Mouse (Mus musculus): ENCODE measurements around the gene Pou2f3. TPM values are rescaled to one million over a fixed set of nuclear protein-coding genes. Genes with fewer than 3 reads are reported as not detected.

Pou2f3 gene
- polyA plus RNA-seq, 1 experiment from 2014 or later, result 0.89 TPM

- no peaks in the 10 kb centered on the region for H3K36me3 ChIP-seq (ENCODE audit: control insufficient read depth, insufficient read depth, low read length)
- H3K27ac ChIP-seq (ENCODE audit: low read depth), result no peak overlapping the region
- WGBS, result 2% methylated on average over 15 of the region's 15 CpGs
- H3K4me1 ChIP-seq (replicated peaks; ENCODE audit: control insufficient read depth, insufficient read depth, low read length), result peaks cover 22% of the 10 kb centered on the region
- H3K4me2 ChIP-seq (ENCODE audit: low read length), result peak overlapping the region; percentile 72
- peak overlapping the region; percentile 21; the same call in 1 of the 2 replicates for H3K9ac ChIP-seq (ENCODE audit: low read length)
- peak overlapping the region; percentile 33 for H3K4me3 ChIP-seq (ENCODE audit: low read depth, low read length)
- no peak for DNase-seq (ENCODE audit: low spot score)
- ATAC-seq (replicated peaks; ENCODE audit: low FRiP score, low TSS enrichment, low read depth), result no peak
- H3K27me3 ChIP-seq (replicated peaks; ENCODE audit: control insufficient read depth, insufficient read depth, low read length), result peaks cover 26% of the 10 kb centered on the region
- H3K9me3 ChIP-seq (ENCODE audit: control insufficient read depth, low read length), result no peaks in the 10 kb centered on the region
Measured at GRCm38 (mm10) chr9:43206022-43206390, 4.2 kb downstream of the Pou2f3 start.

- peak; percentile 70 for DNase-seq (ENCODE audit: low spot score)
- ATAC-seq (replicated peaks; ENCODE audit: low FRiP score, low TSS enrichment, low read depth), result peak; percentile 48
- Histone ChIP-seq H3K9ac (ENCODE audit: low read length) (peak overlapping the region; percentile 21), H3K4me2 (ENCODE audit: low read length) (peak overlapping the region; percentile 72), H3K4me1 (replicated peaks; ENCODE audit: control insufficient read depth, insufficient read depth, low read length) (peaks cover 18% of the 10 kb centered on the region), H3K36me3 (ENCODE audit: control insufficient read depth, insufficient read depth, low read length) (no peaks in the 10 kb centered on the region), H3K9me3 (ENCODE audit: control insufficient read depth, low read length) (no peaks in the 10 kb centered on the region), H3K27ac (ENCODE audit: low read depth) (no peak overlapping the region), H3K27me3 (replicated peaks; ENCODE audit: control insufficient read depth, insufficient read depth, low read length) (peaks cover 26% of the 10 kb centered on the region), H3K4me3 (ENCODE audit: low read depth, low read length) (peak overlapping the region; percentile 33)
- 2% methylated on average over 36 of the region's 41 CpGs for WGBS
Measured at GRCm38 (mm10) chr9:43205343-43206021, 4.7 kb downstream of the Pou2f3 start.

DNA sequence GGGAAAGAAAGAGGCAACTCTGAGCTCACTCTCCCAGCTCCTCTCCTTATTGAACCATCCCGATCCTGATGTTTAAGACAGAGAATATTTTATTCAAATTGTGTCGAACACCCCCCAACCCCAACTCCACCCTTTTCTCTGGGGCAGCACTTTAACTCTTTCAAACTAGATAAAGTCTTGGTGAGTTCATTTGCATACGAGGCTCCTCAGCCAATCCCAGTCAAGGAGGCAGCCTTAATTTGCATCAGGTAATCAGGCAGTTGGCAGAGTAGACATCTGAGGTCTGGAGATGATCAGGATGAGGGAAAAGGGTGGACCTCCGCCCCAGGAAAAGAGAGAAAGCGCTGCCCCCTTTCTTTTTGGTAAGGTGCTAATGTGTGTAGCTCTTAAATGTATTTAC lies 10.0 kb downstream of the Pou2f3 start:
- Histone ChIP-seq H3K9ac (ENCODE audit: low read length) (no peak overlapping the region), H3K4me3 (ENCODE audit: low read depth, low read length) (no peak overlapping the region), H3K4me1 (replicated peaks; ENCODE audit: control insufficient read depth, insufficient read depth, low read length) (peaks cover under 1% of the 10 kb centered on the region; the same call in 1 of the 2 replicates), H3K4me2 (ENCODE audit: low read length) (peak overlapping the region; percentile 31; the same call in 1 of the 2 replicates), H3K27ac (ENCODE audit: low read depth) (no peak overlapping the region), H3K36me3 (ENCODE audit: control insufficient read depth, insufficient read depth, low read length) (no peaks in the 10 kb centered on the region), H3K27me3 (replicated peaks; ENCODE audit: control insufficient read depth, insufficient read depth, low read length) (peaks cover 13% of the 10 kb centered on the region), H3K9me3 (ENCODE audit: control insufficient read depth, low read length) (no peaks in the 10 kb centered on the region)
- no peak for ATAC-seq (replicated peaks; ENCODE audit: low FRiP score, low TSS enrichment, low read depth)
- no peak for DNase-seq (ENCODE audit: low spot score)
- 8% methylated on average over 5 of the region's 5 CpGs for WGBS

DNA sequence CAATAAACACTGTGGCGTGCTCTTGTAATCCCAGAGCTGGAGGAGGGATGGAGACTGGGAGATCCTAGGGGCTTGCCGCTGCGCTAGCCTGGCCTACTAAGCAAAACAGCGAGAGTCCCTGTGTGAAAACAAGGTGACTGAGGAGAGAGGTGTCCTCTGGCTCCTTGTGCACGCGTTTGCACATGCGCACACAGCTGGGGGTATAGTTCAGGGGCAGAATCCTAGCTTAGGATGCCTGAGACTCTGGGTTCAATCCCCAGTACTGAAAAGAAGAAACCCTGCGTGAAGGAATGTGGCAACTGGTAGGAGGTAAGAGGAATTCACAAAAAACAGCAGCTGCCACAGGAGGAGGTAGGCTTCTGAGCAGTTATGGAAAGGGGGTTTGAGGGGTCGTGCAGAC lies 16.2 kb downstream of the Pou2f3 start:
- ATAC-seq (replicated peaks; ENCODE audit: low FRiP score, low TSS enrichment, low read depth), result no peak
- WGBS, result 25% methylated on average over 9 of the region's 9 CpGs
- H3K4me3 ChIP-seq (ENCODE audit: low read depth, low read length), result no peak overlapping the region
- no peaks in the 10 kb centered on the region for H3K9me3 ChIP-seq (ENCODE audit: control insufficient read depth, low read length)
- H3K4me2 ChIP-seq (ENCODE audit: low read length), result no peak overlapping the region
- H3K4me1 ChIP-seq (replicated peaks; ENCODE audit: control insufficient read depth, insufficient read depth, low read length), result no peaks in the 10 kb centered on the region
- H3K36me3 ChIP-seq (ENCODE audit: control insufficient read depth, insufficient read depth, low read length), result no peaks in the 10 kb centered on the region
- DNase-seq (ENCODE audit: low spot score), result no peak
- no peak overlapping the region for H3K9ac ChIP-seq (ENCODE audit: low read length)
- no peaks in the 10 kb centered on the region for H3K27me3 ChIP-seq (replicated peaks; ENCODE audit: control insufficient read depth, insufficient read depth, low read length)
- H3K27ac ChIP-seq (ENCODE audit: low read depth), result no peak overlapping the region

- Histone ChIP-seq H3K4me1 (replicated peaks; ENCODE audit: control insufficient read depth, insufficient read depth, low read length) (no peaks in the 10 kb centered on the region), H3K4me2 (ENCODE audit: low read length) (no peak overlapping the region), H3K27ac (ENCODE audit: low read depth) (no peak overlapping the region), H3K9ac (ENCODE audit: low read length) (no peak overlapping the region), H3K36me3 (ENCODE audit: control insufficient read depth, insufficient read depth, low read length) (no peaks in the 10 kb centered on the region), H3K4me3 (ENCODE audit: low read depth, low read length) (no peak overlapping the region), H3K27me3 (replicated peaks; ENCODE audit: control insufficient read depth, insufficient read depth, low read length) (no peaks in the 10 kb centered on the region), H3K9me3 (ENCODE audit: control insufficient read depth, low read length) (no peaks in the 10 kb centered on the region)
- no peak for ATAC-seq (replicated peaks; ENCODE audit: low FRiP score, low TSS enrichment, low read depth)
- no peak for DNase-seq (ENCODE audit: low spot score)
- 61% methylated on average over 4 of the region's 4 CpGs for WGBS
Measured at GRCm38 (mm10) chr9:43191561-43191960, 18.6 kb downstream of the Pou2f3 start.

DNA sequence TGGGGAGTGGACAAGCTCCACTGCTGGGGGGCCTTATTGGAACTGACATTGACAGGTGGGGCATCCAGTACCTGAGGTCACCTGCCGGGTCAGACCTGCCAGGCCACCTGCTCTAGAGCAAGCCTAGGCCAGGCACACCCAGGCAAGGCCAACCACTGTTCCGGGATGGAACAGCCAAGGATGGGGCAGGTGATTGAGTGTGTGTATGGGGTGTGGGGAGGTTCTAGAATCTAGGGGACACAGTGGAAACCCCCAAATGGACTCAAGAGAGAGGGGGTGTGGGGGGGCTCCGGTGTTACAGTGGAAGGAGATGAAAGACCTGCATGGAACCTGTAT lies 21.2 kb downstream of the Pou2f3 start:
- ATAC-seq (replicated peaks; ENCODE audit: low FRiP score, low TSS enrichment, low read depth) (no peak; the same call in 1 of the 2 replicates), DNase-seq (ENCODE audit: low spot score) (no peak)
- Histone ChIP-seq H3K4me1 (replicated peaks; ENCODE audit: control insufficient read depth, insufficient read depth, low read length) (no peaks in the 10 kb centered on the region), H3K27ac (ENCODE audit: low read depth) (no peak overlapping the region), H3K9ac (ENCODE audit: low read length) (no peak overlapping the region), H3K4me3 (ENCODE audit: low read depth, low read length) (no peak overlapping the region), H3K36me3 (ENCODE audit: control insufficient read depth, insufficient read depth, low read length) (no peaks in the 10 kb centered on the region), H3K9me3 (ENCODE audit: control insufficient read depth, low read length) (no peaks in the 10 kb centered on the region), H3K27me3 (replicated peaks; ENCODE audit: control insufficient read depth, insufficient read depth, low read length) (no peaks in the 10 kb centered on the region), H3K4me2 (ENCODE audit: low read length) (no peak overlapping the region)
- WGBS, result 54% methylated on average over 3 of the region's 3 CpGs

- Histone ChIP-seq H3K4me2 (ENCODE audit: low read length) (no peak overlapping the region; the same call in 1 of the 2 replicates), H3K4me3 (ENCODE audit: low read depth, low read length) (no peak overlapping the region), H3K4me1 (replicated peaks; ENCODE audit: control insufficient read depth, insufficient read depth, low read length) (no peaks in the 10 kb centered on the region), H3K36me3 (ENCODE audit: control insufficient read depth, insufficient read depth, low read length) (no peaks in the 10 kb centered on the region), H3K9me3 (ENCODE audit: control insufficient read depth, low read length) (no peaks in the 10 kb centered on the region), H3K27me3 (replicated peaks; ENCODE audit: control insufficient read depth, insufficient read depth, low read length) (no peaks in the 10 kb centered on the region), H3K27ac (ENCODE audit: low read depth) (no peak overlapping the region; the same call in 1 of the 2 replicates), H3K9ac (ENCODE audit: low read length) (no peak overlapping the region)
- DNase-seq (ENCODE audit: low spot score) (no peak), ATAC-seq (replicated peaks; ENCODE audit: low FRiP score, low TSS enrichment, low read depth) (no peak; the same call in 1 of the 2 replicates)
- 56% methylated on average over 12 of the region's 12 CpGs for WGBS
Measured at GRCm38 (mm10) chr9:43188309-43189020, 21.7 kb downstream of the Pou2f3 start.

- Histone ChIP-seq H3K4me3 (ENCODE audit: low read depth, low read length) (no peak overlapping the region), H3K36me3 (ENCODE audit: control insufficient read depth, insufficient read depth, low read length) (no peaks in the 10 kb centered on the region), H3K9me3 (ENCODE audit: control insufficient read depth, low read length) (no peaks in the 10 kb centered on the region), H3K27ac (ENCODE audit: low read depth) (no peak overlapping the region), H3K27me3 (replicated peaks; ENCODE audit: control insufficient read depth, insufficient read depth, low read length) (no peaks in the 10 kb centered on the region), H3K4me1 (replicated peaks; ENCODE audit: control insufficient read depth, insufficient read depth, low read length) (no peaks in the 10 kb centered on the region), H3K4me2 (ENCODE audit: low read length) (no peak overlapping the region), H3K9ac (ENCODE audit: low read length) (no peak overlapping the region)
- whole genome bisulfite sequencing, result 51% methylated on average over 5 of the region's 5 CpGs
- ATAC-seq (replicated peaks; ENCODE audit: low FRiP score, low TSS enrichment, low read depth), result no peak
- DNase-seq (ENCODE audit: low spot score), result no peak
Measured at GRCm38 (mm10) chr9:43179614-43180013, 30.6 kb downstream of the Pou2f3 start.

DNA sequence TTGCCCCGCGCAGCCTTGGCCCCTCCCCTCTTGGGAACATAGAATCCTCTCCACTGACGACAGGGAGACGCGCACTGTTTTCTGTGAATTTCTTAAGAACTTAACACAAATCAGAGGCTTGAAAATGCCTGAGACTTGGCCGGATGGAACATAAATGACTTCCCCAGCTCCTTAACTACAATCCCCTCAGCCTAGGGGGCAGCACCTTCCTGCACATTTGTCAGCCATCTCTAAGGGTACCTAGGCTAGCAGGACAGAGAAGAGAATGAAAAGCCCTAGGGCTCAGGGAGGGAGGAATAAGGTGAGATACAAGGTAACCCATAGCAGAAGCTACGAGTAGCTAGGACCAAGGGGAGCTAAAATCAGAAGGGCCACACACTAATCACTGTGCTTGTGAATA lies 32.0 kb downstream of the Pou2f3 start:
- Histone ChIP-seq H3K36me3 (ENCODE audit: control insufficient read depth, insufficient read depth, low read length) (no peaks in the 10 kb centered on the region), H3K4me1 (replicated peaks; ENCODE audit: control insufficient read depth, insufficient read depth, low read length) (no peaks in the 10 kb centered on the region), H3K4me3 (ENCODE audit: low read depth, low read length) (no peak overlapping the region), H3K27me3 (replicated peaks; ENCODE audit: control insufficient read depth, insufficient read depth, low read length) (no peaks in the 10 kb centered on the region), H3K27ac (ENCODE audit: low read depth) (no peak overlapping the region), H3K4me2 (ENCODE audit: low read length) (no peak overlapping the region), H3K9me3 (ENCODE audit: control insufficient read depth, low read length) (no peaks in the 10 kb centered on the region), H3K9ac (ENCODE audit: low read length) (no peak overlapping the region)
- no peak for ATAC-seq (replicated peaks; ENCODE audit: low FRiP score, low TSS enrichment, low read depth)
- no peak for DNase-seq (ENCODE audit: low spot score)
- 59% methylated on average over 7 of the region's 7 CpGs for WGBS
